In genomic region chr9:14274986-14275720, GRCm38 (mm10) we compare ENCODE assay signal across 8 mouse cellular contexts. TPM values are rescaled to one million over a fixed set of nuclear protein-coding genes. Genes with fewer than 3 reads are reported as not detected.
DNase-seq lines count a peak whose midpoint lies in the region; ATAC-seq and TF ChIP-seq lines count a peak whose summit lies in the region.

TSS of gene Sesn3 (plus strand) at chr9:14275067.

- H3K4me3 ChIP-seq in cortical plate, adult 2 months (ENCODE audit: insufficient read depth, low read length), result peak within 1 kb of the TSS; percentile 41
- peak within 1 kb of the TSS; percentile 93 for H3K4me3 ChIP-seq in megakaryocyte, embryonic 14.5 days (replicated peaks)

- H3K36me3 ChIP-seq in megakaryocyte, embryonic 14.5 days (replicated peaks; ENCODE audit: low read length), result no peaks in the 10 kb centered on the region

- H3K9me3 ChIP-seq in megakaryocyte, embryonic 14.5 days, result no peaks in the 10 kb centered on the region

- ATAC-seq in activated CD4-positive, CD25-positive, alpha-beta regulatory T cell, adult 4 months, result peak; percentile 73
- ATAC-seq in inflammation-experienced regulatory T-cells, adult 6 months, result peak; percentile 72

- intact Hi-C loops in gastrocnemius, postnatal 14 days (cut with DNase I; ENCODE audit: low total_unique reads), result no loop called here

- H3K27ac ChIP-seq in cortical plate, adult 2 months (ENCODE audit: insufficient read depth, low read length), result peak within 1 kb of the TSS; percentile 65

- peak; percentile 65 for TF ChIP-seq POLR2A in cortical plate, adult 2 months (IDR thresholded peaks at IDR 0.05; ENCODE audit: extremely low read depth, insufficient read depth, low read length)

- H3K4me1 ChIP-seq in cortical plate, adult 2 months (ENCODE audit: control insufficient read depth, insufficient read depth, low read length), result peaks cover 1% of the 10 kb centered on the region; the same call in 1 of the 2 replicates
- peaks cover 21% of the 10 kb centered on the region for H3K4me1 ChIP-seq in megakaryocyte, embryonic 14.5 days

- no peak for TF ChIP-seq CTCF in cortical plate, adult 2 months (IDR thresholded peaks at IDR 0.05; ENCODE audit: extremely low read depth, insufficient read depth, low read length)

- peaks cover 20% of the 10 kb centered on the region for H3K27me3 ChIP-seq in megakaryocyte, embryonic 14.5 days (replicated peaks)

- DNase-seq in gastrocnemius, postnatal 14 days, result peak; percentile 69
- DNase-seq in left cerebral cortex, adult 9 months (ENCODE audit: low spot score in 2 of 2), result peak; percentile 50 to 80
- peak; percentile 62 to 72 for DNase-seq in right cerebral cortex, adult 2 months (ENCODE audit: low spot score in 2 of 2)
- DNase-seq in urinary bladder, postnatal 10 days (ENCODE audit: low spot score), result peak; percentile 20

RNA-seq across cellular contexts. Expression of gene Sesn3, which starts in this region (rescaled TPM):
- polyA plus RNA-seq in activated CD4-positive, CD25-positive, alpha-beta regulatory T cell, adult 4 months (2017; shearing (Covaris generic)), result 10 to 100 TPM; 20.9 to 21.9 TPM
- 32.4 and 36.7 TPM in 2 replicates for polyA plus RNA-seq in cortical plate, adult 2 months (2012; rRNA removed)
- total RNA-seq in gastrocnemius, postnatal 14 days (2021), result 10 to 100 TPM; 31.2 to 42.4 TPM
- 10 to 100 TPM; 15.5 to 29.8 (median 28.9) TPM for polyA plus RNA-seq in inflammation-experienced regulatory T-cells, adult 6 months (2017; shearing (Covaris generic))
- polyA plus RNA-seq in megakaryocyte, embryonic 14.5 days (2012; ENCODE audit: insufficient read depth, low replicate concordance), result 3.9 TPM in 1 of 2 replicates, not detected in the other

Comparison
In these comparisons a context has a peak if more than half of its experiments do, and no peak if none do; other contexts are left out.
1. Peak in every context shown above with its lines: DNase-seq, ATAC-seq, H3K4me3 ChIP-seq and H3K27ac ChIP-seq.